21 mouse cellular contexts compared by ENCODE assay signal in the genomic region with DNA sequence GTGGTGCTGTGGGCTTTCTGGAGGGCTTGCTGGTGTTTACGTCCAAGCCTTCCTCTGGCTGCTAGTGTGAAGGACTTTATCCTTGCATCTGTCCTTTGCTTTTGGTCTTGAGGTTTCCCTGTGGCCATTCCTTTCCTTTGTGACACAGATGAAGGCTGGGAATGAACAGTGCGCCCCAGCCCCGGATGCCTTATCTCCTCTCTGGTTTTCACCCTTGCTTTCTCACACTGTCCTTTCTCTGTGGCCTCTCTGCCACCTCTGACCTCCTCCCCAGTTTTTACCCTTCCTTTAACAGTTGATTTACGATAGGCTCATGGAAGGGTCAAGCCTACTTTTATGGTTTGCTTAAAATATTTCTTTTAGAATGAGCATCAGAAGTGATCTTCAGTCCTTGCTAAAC. TPM values are rescaled to one million over a fixed set of nuclear protein-coding genes. Genes with fewer than 3 reads are reported as not detected.
A peak's percentile ranks its signal among the peaks of the same experiment; 100 is the strongest.
DNase-seq lines count a peak whose midpoint lies in the region; ATAC-seq and TF ChIP-seq lines count a peak whose summit lies in the region.
"Had no signal": no experiment of that assay in that cellular context is flagged by ENCODE, and none has a peak within 500 bp of the region (broad histone marks: within the 10 kb centered on the region; RNA-seq: fewer than 3 reads in every experiment).

No protein-coding gene starts in this region.

- 0 out of 2 replicates have a peak overlapping the region, but pooled peaks have one; percentile 12 for H3K9ac ChIP-seq in heart, embryonic 12.5 days
- H3K9ac ChIP-seq in midbrain, embryonic 15.5 days = no peak overlapping the region
- H3K9ac ChIP-seq in liver, embryonic 11.5 days (ENCODE audit: low read depth, low read length) = no peak overlapping the region
- H3K9ac ChIP-seq: hindbrain, embryonic 15.5 days; limb, embryonic 13.5 days; liver, postnatal 0 days had no signal

- H3K4me3 ChIP-seq in heart, embryonic 12.5 days = no peak overlapping the region
- no peak overlapping the region for H3K4me3 ChIP-seq in midbrain, embryonic 10.5 days
- no peak overlapping the region for H3K4me3 ChIP-seq in midbrain, embryonic 15.5 days
- H3K4me3 ChIP-seq in cerebellum, adult 2 months (replicated peaks; ENCODE audit: insufficient read depth, low read depth, low read length) = no peak overlapping the region
- no peak overlapping the region for H3K4me3 ChIP-seq in liver, embryonic 11.5 days (ENCODE audit: low read depth, low read length)
- H3K4me3 ChIP-seq: hindbrain, embryonic 15.5 days; limb, embryonic 13.5 days had no signal

- no peaks in the 10 kb centered on the region for H3K27me3 ChIP-seq in heart, embryonic 12.5 days (replicated peaks)
- peaks cover 56% of the 10 kb centered on the region for H3K27me3 ChIP-seq in midbrain, embryonic 10.5 days (ENCODE audit: low read depth, poor library complexity, severe bottlenecking)
- H3K27me3 ChIP-seq in midbrain, embryonic 15.5 days (replicated peaks) = no peaks in the 10 kb centered on the region
- no peaks in the 10 kb centered on the region; the same call in 1 of the 2 replicates for H3K27me3 ChIP-seq in cerebellum, adult 2 months (ENCODE audit: control insufficient read depth, insufficient read depth, low read length)
- no peaks in the 10 kb centered on the region for H3K27me3 ChIP-seq in liver, embryonic 11.5 days (replicated peaks; ENCODE audit: control insufficient read depth, insufficient read depth, low read length)
- H3K27me3 ChIP-seq: Patski had no signal

- TF ChIP-seq POLR2A in cerebellum, adult 2 months (IDR thresholded peaks at IDR 0.05; ENCODE audit: borderline replicate concordance, insufficient read depth, low read length) = no peak

- H3K9me3 ChIP-seq in heart, embryonic 12.5 days (replicated peaks) = no peaks in the 10 kb centered on the region
- no peaks in the 10 kb centered on the region; the same call in 1 of the 2 replicates for H3K9me3 ChIP-seq in midbrain, embryonic 10.5 days (replicated peaks)
- no peaks in the 10 kb centered on the region for H3K9me3 ChIP-seq in midbrain, embryonic 15.5 days
- no peaks in the 10 kb centered on the region for H3K9me3 ChIP-seq in liver, embryonic 11.5 days (ENCODE audit: control insufficient read depth, low read length)
- H3K9me3 ChIP-seq: hindbrain, embryonic 15.5 days had no signal

- H3K27ac ChIP-seq in heart, embryonic 12.5 days (ENCODE audit: poor library complexity, severe bottlenecking) = no peak overlapping the region
- H3K27ac ChIP-seq in midbrain, embryonic 10.5 days (replicated peaks) = peak overlapping the region; percentile 33; the same call in 1 of the 2 replicates
- no peak overlapping the region for H3K27ac ChIP-seq in midbrain, embryonic 15.5 days
- no peak overlapping the region for H3K27ac ChIP-seq in cerebellum, adult 2 months (ENCODE audit: insufficient read depth, low read length)
- no peak overlapping the region for H3K27ac ChIP-seq in liver, embryonic 11.5 days (ENCODE audit: low read depth, low read length)
- H3K27ac ChIP-seq: hindbrain, embryonic 15.5 days; limb, embryonic 13.5 days had no signal

- no peaks in the 10 kb centered on the region for H3K36me3 ChIP-seq in heart, embryonic 12.5 days
- H3K36me3 ChIP-seq in midbrain, embryonic 10.5 days = no peaks in the 10 kb centered on the region
- no peaks in the 10 kb centered on the region for H3K36me3 ChIP-seq in midbrain, embryonic 15.5 days (replicated peaks)
- H3K36me3 ChIP-seq in liver, embryonic 11.5 days (ENCODE audit: control insufficient read depth, insufficient read depth, low read length) = no peaks in the 10 kb centered on the region
- H3K36me3 ChIP-seq: hindbrain, embryonic 15.5 days; limb, embryonic 13.5 days had no signal

- no peak for ATAC-seq in heart, embryonic 12.5 days (ENCODE audit: insufficient number of reproducible peaks, low FRiP score)
- no peak for ATAC-seq in midbrain, embryonic 15.5 days (replicated peaks)
- no peak for ATAC-seq in liver, embryonic 11.5 days (replicated peaks; ENCODE audit: low FRiP score)
- ATAC-seq: activated CD4-positive, CD25-positive, alpha-beta regulatory T cell, adult 4 months; intestine, embryonic 16.5 days; liver, postnatal 0 days; Patski had no signal

- intact Hi-C loops in heart, postnatal 14 days (cut with DNase I) = no loop called here

- H3K4me1 ChIP-seq in heart, embryonic 12.5 days (replicated peaks) = peaks cover 17% of the 10 kb centered on the region
- peaks cover 43% of the 10 kb centered on the region for H3K4me1 ChIP-seq in midbrain, embryonic 10.5 days
- peaks cover 14% of the 10 kb centered on the region for H3K4me1 ChIP-seq in midbrain, embryonic 15.5 days
- no peaks in the 10 kb centered on the region for H3K4me1 ChIP-seq in cerebellum, adult 2 months (ENCODE audit: control insufficient read depth, insufficient read depth, low read length)
- 0 out of 2 replicates have a peak, but pooled peaks cover 2% of the 10 kb centered on the region for H3K4me1 ChIP-seq in liver, embryonic 11.5 days (replicated peaks; ENCODE audit: control insufficient read depth, insufficient read depth, low read length)

- no peak for DNase-seq in heart, postnatal 14 days
- DNase-seq in midbrain, embryonic 10.5 days (ENCODE audit: low spot score) = no peak
- peak; percentile 38 to 52 for DNase-seq in kidney, postnatal 25 days
- DNase-seq in cerebellum, adult 2 months = no peak
- no peak for DNase-seq in liver, embryonic 11.5 days (ENCODE audit: low spot score)
- DNase-seq: adrenal gland, postnatal 14 days; cerebellum, adult 8-10 months; gastrocnemius, postnatal 10 days; layer of hippocampus, adult 9-11 months; liver, postnatal 0 days; retina, postnatal 1 day; thymus, postnatal 4 days had no signal

- no peak overlapping the region for H3K4me2 ChIP-seq in heart, embryonic 12.5 days
- no peak overlapping the region for H3K4me2 ChIP-seq in midbrain, embryonic 15.5 days
- H3K4me2 ChIP-seq in liver, embryonic 11.5 days = no peak overlapping the region
- H3K4me2 ChIP-seq: hindbrain, embryonic 15.5 days; limb, embryonic 13.5 days had no signal

- 27% methylated on average over 4 of the region's 4 CpGs for WGBS in heart, embryonic 12.5 days
- 49% methylated on average over 4 of the region's 4 CpGs for WGBS in midbrain, embryonic 10.5 days
- 52% methylated on average over 4 of the region's 4 CpGs for WGBS in midbrain, embryonic 15.5 days
- WGBS in cerebellum, adult 2 months = 85% methylated on average over 4 of the region's 4 CpGs
- WGBS in liver, embryonic 11.5 days = 29% methylated on average over 4 of the region's 4 CpGs

- no peak for TF ChIP-seq CTCF in cerebellum, adult 2 months (IDR thresholded peaks at IDR 0.05; ENCODE audit: borderline replicate concordance, insufficient read depth, low read depth, low read length)

RNA-seq across cellular contexts. Expression of a gene that starts 53.2 kb away (rescaled TPM):
- 55.2 and 56.6 TPM in 2 replicates for polyA plus RNA-seq in heart, embryonic 12.5 days (2016; fragmentation: Nextera tagmentation; extraction: Ambion mirVana)
- total RNA-seq in heart, postnatal 14 days (2021) = 10 to 100 TPM; 56.7 to 60.4 TPM
- 49.2 and 49.5 TPM in 2 replicates for polyA plus RNA-seq in midbrain, embryonic 10.5 days (2016; fragmentation: Nextera tagmentation; extraction: Ambion mirVana)
- polyA plus RNA-seq in midbrain, embryonic 15.5 days (2015; fragmentation: Nextera tagmentation; extraction: Ambion mirVana) = 15.1 and 23.1 TPM in 2 replicates
- polyA plus RNA-seq in cerebellum, adult 2 months (2012; rRNA removed) = 13.1 and 17.6 TPM in 2 replicates
- polyA plus RNA-seq in liver, embryonic 11.5 days (2014; fragmentation: Nextera tagmentation; extraction: Ambion mirVana) = 27.5 and 29.4 TPM in 2 replicates
- total RNA-seq: common myeloid progenitor, adult 5-6 weeks; megakaryocyte-erythroid progenitor cell, adult 5-6 weeks had no signal
- polyA plus RNA-seq: activated CD4-positive, CD25-positive, alpha-beta regulatory T cell, adult 4 months had no signal

Comparison
In these comparisons a context has a peak if more than half of its experiments do, and no peak if none do; other contexts are left out.
1. DNase-seq: peak in kidney, postnatal 25 days (2 of 2); none in heart, postnatal 14 days (0 of 2), midbrain, embryonic 10.5 days (single experiment), cerebellum, adult 2 months (0 of 2) and liver, embryonic 11.5 days (single experiment).